In genomic region chr5:43672177-43672911, GRCm38 (mm10) we compare ENCODE assay signal across 8 mouse cellular contexts. TPM values are rescaled to one million over a fixed set of nuclear protein-coding genes. Genes with fewer than 3 reads are reported as not detected.
DNase-seq lines count a peak whose midpoint lies in the region; ATAC-seq lines count a peak whose summit lies in the region.

No protein-coding gene starts in this region.

- H3K9me3 ChIP-seq in forebrain, embryonic 16.5 days (ENCODE audit: control insufficient read depth, low read length): no peaks in the 10 kb centered on the region
- no peaks in the 10 kb centered on the region for H3K9me3 ChIP-seq in liver, embryonic 15.5 days (replicated peaks)
- H3K9me3 ChIP-seq in neural tube, embryonic 13.5 days: no peaks in the 10 kb centered on the region

- H3K4me1 ChIP-seq in forebrain, embryonic 16.5 days (replicated peaks; ENCODE audit: control insufficient read depth, insufficient read depth, low read length): peaks cover 6% of the 10 kb centered on the region
- no peaks in the 10 kb centered on the region for H3K4me1 ChIP-seq in liver, embryonic 15.5 days (replicated peaks)
- H3K4me1 ChIP-seq in neural tube, embryonic 13.5 days (replicated peaks): peaks cover 7% of the 10 kb centered on the region

- peak overlapping the region; percentile 64 for H3K4me2 ChIP-seq in forebrain, embryonic 16.5 days (ENCODE audit: low read length)
- H3K4me2 ChIP-seq in liver, embryonic 15.5 days: peak overlapping the region; percentile 62
- peak overlapping the region; percentile 70 for H3K4me2 ChIP-seq in neural tube, embryonic 13.5 days

- H3K9ac ChIP-seq in forebrain, embryonic 16.5 days (replicated peaks; ENCODE audit: low read depth, low read length): peak overlapping the region; percentile 72
- 0 out of 2 replicates have a peak overlapping the region, but pooled peaks have one; percentile 18 for H3K9ac ChIP-seq in liver, embryonic 15.5 days
- peak overlapping the region; percentile 84 for H3K9ac ChIP-seq in neural tube, embryonic 13.5 days

- peak overlapping the region; percentile 87 for H3K27ac ChIP-seq in forebrain, embryonic 16.5 days (ENCODE audit: low read length)
- no peak overlapping the region for H3K27ac ChIP-seq in liver, embryonic 15.5 days (replicated peaks)
- H3K27ac ChIP-seq in neural tube, embryonic 13.5 days (replicated peaks): peak overlapping the region; percentile 91

- peak overlapping the region; percentile 55 for H3K4me3 ChIP-seq in forebrain, embryonic 16.5 days (replicated peaks; ENCODE audit: low read length)
- H3K4me3 ChIP-seq in liver, embryonic 15.5 days (replicated peaks): peak overlapping the region; percentile 47
- H3K4me3 ChIP-seq in neural tube, embryonic 13.5 days: peak overlapping the region; percentile 53

- under 1% methylated on average over 12 of the region's 12 CpGs for WGBS in forebrain, embryonic 16.5 days
- 2% methylated on average over 12 of the region's 12 CpGs for WGBS in large intestine, adult 2 months
- WGBS in liver, embryonic 15.5 days (ENCODE audit: insufficient replicate concordance): 4% methylated on average over 12 of the region's 12 CpGs
- WGBS in neural tube, embryonic 13.5 days: under 1% methylated on average over 12 of the region's 12 CpGs

- H3K36me3 ChIP-seq in forebrain, embryonic 16.5 days (ENCODE audit: control insufficient read depth, insufficient read depth): no peaks in the 10 kb centered on the region
- no peaks in the 10 kb centered on the region for H3K36me3 ChIP-seq in liver, embryonic 15.5 days (replicated peaks)
- peaks cover 5% of the 10 kb centered on the region; the same call in 1 of the 2 replicates for H3K36me3 ChIP-seq in neural tube, embryonic 13.5 days

- H3K27me3 ChIP-seq in forebrain, embryonic 16.5 days (replicated peaks; ENCODE audit: control insufficient read depth, insufficient read depth, low read length): no peaks in the 10 kb centered on the region
- no peaks in the 10 kb centered on the region for H3K27me3 ChIP-seq in liver, embryonic 15.5 days
- no peaks in the 10 kb centered on the region for H3K27me3 ChIP-seq in neural tube, embryonic 13.5 days

- ATAC-seq in forebrain, embryonic 16.5 days: peak; percentile 97
- ATAC-seq in liver, embryonic 15.5 days (ENCODE audit: insufficient read depth): peak; percentile 60
- peak; percentile 95 for ATAC-seq in neural tube, embryonic 13.5 days (ENCODE audit: low read depth)

- intact Hi-C loops in heart, postnatal 14 days (cut with DNase I): loop anchor here (5.0 kb wide), 2 partner anchors 170 to 320 kb away; no protein-coding TSS in a partner anchor

- DNase-seq in ES-CJ7 (ENCODE audit: low read depth, low spot score): peak; percentile 89
- DNase-seq in cerebellum, adult 11 months: peak; percentile 80
- peak; percentile 65 to 76 for DNase-seq in heart, postnatal 14 days
- peak; percentile 75 for DNase-seq in large intestine, adult 2 months (ENCODE audit: low read depth, low spot score)
- DNase-seq in thymus, postnatal 0 days (ENCODE audit: low spot score): peak; percentile 43

RNA-seq across cellular contexts. Expression of gene Cc2d2a, which starts 10.2 kb away (rescaled TPM):
- 7.8 and 9.8 TPM in 2 replicates for polyA plus RNA-seq in forebrain, embryonic 16.5 days (2015; fragmentation: Nextera tagmentation; extraction: Ambion mirVana)
- total RNA-seq in heart, postnatal 14 days (2021): 10 to 100 TPM; 10.7 to 12.6 TPM
- polyA plus RNA-seq in large intestine, adult 2 months (2012; rRNA removed): 1.6 and 1.9 TPM in 2 replicates
- 1.3 and 1.6 TPM in 2 replicates for polyA plus RNA-seq in liver, embryonic 15.5 days (2015; fragmentation: Nextera tagmentation; extraction: Ambion mirVana)
- polyA plus RNA-seq in neural tube, embryonic 13.5 days (2015; fragmentation: Nextera tagmentation; extraction: Ambion mirVana): 7.2 and 7.8 TPM in 2 replicates
- polyA plus RNA-seq in thymus, postnatal 0 days (2015; fragmentation: Nextera tagmentation; extraction: Ambion mirVana): 1.4 and 1.8 TPM in 2 replicates

Comparison
In these comparisons a context has a peak if more than half of its experiments do, and no peak if none do; other contexts are left out.
1. H3K9ac ChIP-seq: peak in every context shown above with its lines; median percentile 84 in neural tube, embryonic 13.5 days; 72 in forebrain, embryonic 16.5 days; 18 in liver, embryonic 15.5 days.